ENCODE assay signal across 7 mouse cellular contexts in the genomic region with DNA sequence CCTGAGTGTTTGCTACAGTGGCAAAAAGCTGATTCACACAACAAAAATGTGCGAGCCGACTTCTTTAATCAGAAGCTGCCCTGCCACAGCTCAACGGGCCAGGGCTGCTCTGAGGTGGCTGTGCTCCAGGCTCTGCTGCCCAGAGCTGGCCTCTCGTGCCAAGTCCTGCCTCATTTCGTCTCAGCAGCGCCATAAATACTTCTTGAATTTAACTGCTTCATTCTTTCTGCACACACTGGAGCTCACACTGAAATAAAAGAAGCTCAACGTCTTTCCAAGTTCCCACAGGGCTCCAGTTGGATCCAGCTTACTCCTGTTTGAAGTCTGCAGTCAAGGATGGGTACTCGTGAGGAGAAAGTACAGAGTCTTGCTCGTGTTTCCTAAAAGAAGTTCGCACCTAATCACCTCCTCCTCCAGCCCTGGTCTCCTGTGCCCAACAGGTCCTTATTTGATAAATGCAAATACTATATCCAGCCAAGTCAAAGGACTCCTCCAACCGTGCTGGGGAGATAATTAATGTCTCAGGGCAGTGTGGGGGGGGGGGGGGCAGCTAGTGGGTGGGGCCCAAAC.
DNase-seq lines count a peak whose midpoint lies in the region; ATAC-seq lines count a peak whose summit lies in the region.

No protein-coding gene starts in this region.

- peak; percentile 63 for DNase-seq in adrenal gland, adult 8-10 months
- peak; percentile 83 to 85 for DNase-seq in cerebellum, postnatal 14 days
- DNase-seq in gastrocnemius, adult 8-10 months (ENCODE audit: low spot score in 2 of 2), result peak; percentile 11 to 59
- DNase-seq in intestine, embryonic 14.5 days (ENCODE audit: low spot score), result no peak
- DNase-seq in left cerebral cortex, adult 9 months (ENCODE audit: low spot score in 2 of 2), result peak; percentile 42 to 58
- peak; percentile 23 for DNase-seq in midbrain, embryonic 10.5 days (ENCODE audit: low spot score)
- peak; percentile 64 for DNase-seq in testis, postnatal 10 days (ENCODE audit: low spot score)

- no peaks in the 10 kb centered on the region for H3K36me3 ChIP-seq in intestine, embryonic 14.5 days (ENCODE audit: control insufficient read depth, insufficient read depth, low read length)
- no peaks in the 10 kb centered on the region for H3K36me3 ChIP-seq in midbrain, embryonic 10.5 days

- H3K27ac ChIP-seq in intestine, embryonic 14.5 days (ENCODE audit: low read depth), result peak overlapping the region; percentile 85
- peak overlapping the region; percentile 78 for H3K27ac ChIP-seq in midbrain, embryonic 10.5 days (replicated peaks)

- no peaks in the 10 kb centered on the region for H3K27me3 ChIP-seq in intestine, embryonic 14.5 days (replicated peaks; ENCODE audit: control insufficient read depth, insufficient read depth, low read length)
- H3K27me3 ChIP-seq in midbrain, embryonic 10.5 days (ENCODE audit: low read depth, poor library complexity, severe bottlenecking), result peaks cover 53% of the 10 kb centered on the region

- peaks cover 5% of the 10 kb centered on the region; the same call in 1 of the 2 replicates for H3K9me3 ChIP-seq in intestine, embryonic 14.5 days (ENCODE audit: control insufficient read depth, low read length)
- H3K9me3 ChIP-seq in midbrain, embryonic 10.5 days (replicated peaks), result peaks cover 11% of the 10 kb centered on the region

- WGBS in intestine, embryonic 14.5 days, result 20% methylated on average over 11 of the region's 11 CpGs
- 44% methylated on average over 11 of the region's 11 CpGs for WGBS in midbrain, embryonic 10.5 days

- no peak for ATAC-seq in intestine, embryonic 14.5 days (replicated peaks; ENCODE audit: low FRiP score, low TSS enrichment, low read depth)

- H3K4me2 ChIP-seq in intestine, embryonic 14.5 days (ENCODE audit: low read length), result no peak overlapping the region

- H3K4me3 ChIP-seq in intestine, embryonic 14.5 days (ENCODE audit: low read depth, low read length), result no peak overlapping the region
- H3K4me3 ChIP-seq in midbrain, embryonic 10.5 days, result no peak overlapping the region

- peaks cover 38% of the 10 kb centered on the region for H3K4me1 ChIP-seq in intestine, embryonic 14.5 days (replicated peaks; ENCODE audit: control insufficient read depth, insufficient read depth, low read length)
- H3K4me1 ChIP-seq in midbrain, embryonic 10.5 days, result peaks cover 39% of the 10 kb centered on the region

- H3K9ac ChIP-seq in intestine, embryonic 14.5 days (ENCODE audit: low read length), result no peak overlapping the region
